Mouse (Mus musculus): Measurements from ENCODE around the gene Kif13a.

The Kif13a gene

DNA sequence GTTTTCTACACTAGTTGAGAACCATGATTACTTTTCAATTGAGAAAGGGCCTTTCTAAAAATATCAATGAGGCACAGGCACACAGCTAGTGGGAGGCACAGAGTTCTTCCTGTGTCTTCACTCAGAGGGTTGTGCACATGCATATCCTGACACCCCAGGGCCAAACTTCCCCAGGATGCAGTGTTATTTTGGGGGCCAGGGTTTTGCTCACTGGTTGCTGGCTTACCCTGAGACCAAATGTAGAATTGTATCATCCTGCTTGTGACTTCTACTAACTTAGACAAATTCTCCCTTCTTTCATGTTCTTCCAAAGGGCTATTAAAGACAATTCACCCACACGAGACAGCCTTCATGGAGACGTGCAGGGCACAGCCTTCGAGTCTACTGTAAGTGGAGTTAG is 45.7 kb downstream of the Kif13a start:
- DNase-seq (ENCODE audit: low spot score in 2 of 2) = no peak

DNA sequence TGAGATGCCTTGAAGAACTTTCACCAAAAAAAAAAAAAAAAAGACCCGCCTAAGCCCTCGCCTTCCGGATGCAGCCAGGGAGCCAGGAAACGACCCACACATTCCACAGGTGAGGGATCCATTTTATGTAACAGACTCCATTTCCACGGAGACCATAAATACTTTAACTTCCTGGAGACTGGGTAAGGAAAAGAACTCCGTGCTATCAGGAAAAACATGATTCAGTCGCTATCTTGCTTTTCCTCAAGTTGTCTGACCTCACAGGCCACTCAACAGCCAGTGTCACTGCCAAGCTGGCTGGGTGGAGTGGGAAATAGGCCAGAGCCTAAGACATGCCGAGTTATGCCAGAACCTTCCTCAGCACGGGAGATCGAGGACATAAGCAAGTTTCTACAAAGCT is 46.3 kb downstream of the Kif13a start:
- DNase-seq (ENCODE audit: low spot score in 2 of 2) = no peak

DNA sequence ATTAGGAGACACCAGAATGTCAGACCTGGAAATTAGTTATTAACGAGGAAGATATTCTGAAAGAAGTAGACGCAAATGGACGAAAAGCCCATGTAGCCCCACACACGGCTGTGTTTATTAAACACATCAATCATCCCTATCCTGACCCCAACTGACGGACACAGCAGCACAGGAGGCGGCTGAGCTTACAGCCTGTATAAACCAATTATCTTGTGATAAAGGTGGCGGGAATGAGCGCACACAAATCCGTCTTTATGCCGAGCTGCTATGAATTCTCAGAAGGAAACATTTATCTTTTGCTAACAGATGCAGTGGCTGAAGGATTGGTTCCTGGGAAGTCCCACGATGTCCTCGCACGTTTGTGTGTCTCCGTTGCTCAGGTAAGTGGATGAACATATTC is 48.9 kb downstream of the Kif13a start:
- DNase-seq (ENCODE audit: low spot score in 2 of 2) = no peak

DNA sequence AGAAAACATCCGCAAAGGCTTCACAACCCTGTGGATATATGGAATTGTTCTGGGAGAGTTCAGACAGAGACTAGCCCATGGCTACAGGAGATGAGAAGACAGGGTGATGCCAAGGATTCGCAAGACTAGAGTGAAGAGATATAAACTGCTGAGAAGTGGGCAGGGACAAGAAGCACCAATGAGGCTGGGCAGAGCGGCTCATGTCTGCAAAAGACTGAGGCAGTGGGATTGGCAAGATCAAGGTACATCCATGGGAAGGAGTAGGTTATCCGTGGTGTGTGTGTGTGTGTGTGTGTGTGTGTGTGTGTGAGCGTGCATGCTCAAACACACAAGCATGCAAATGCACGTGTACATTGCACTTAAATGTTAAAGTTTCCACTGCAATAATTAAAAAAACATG is 49.4 kb downstream of the Kif13a start:
- no peak for DNase-seq (ENCODE audit: low spot score in 2 of 2)

DNA sequence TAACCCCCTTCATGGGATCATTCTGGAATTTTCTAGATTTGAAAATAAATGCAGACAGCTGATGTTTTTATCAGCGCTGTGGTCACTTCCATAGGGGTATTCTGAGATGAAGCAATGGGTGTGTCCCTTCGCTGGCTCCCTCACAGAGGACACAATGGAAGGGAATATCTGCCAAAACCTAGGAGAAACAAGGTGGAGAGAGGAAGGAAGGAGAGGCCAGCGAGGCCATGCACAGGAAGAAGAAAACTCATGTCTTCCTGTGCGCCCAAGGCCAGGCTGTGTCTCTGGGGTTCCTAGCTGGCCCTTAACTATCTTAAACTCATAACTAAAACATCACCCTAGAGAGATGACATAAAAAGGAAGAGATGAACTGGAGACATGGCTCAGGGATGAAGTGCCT is 52.6 kb downstream of the Kif13a start:
- DNase-seq (ENCODE audit: low spot score in 2 of 2) = no peak

DNA sequence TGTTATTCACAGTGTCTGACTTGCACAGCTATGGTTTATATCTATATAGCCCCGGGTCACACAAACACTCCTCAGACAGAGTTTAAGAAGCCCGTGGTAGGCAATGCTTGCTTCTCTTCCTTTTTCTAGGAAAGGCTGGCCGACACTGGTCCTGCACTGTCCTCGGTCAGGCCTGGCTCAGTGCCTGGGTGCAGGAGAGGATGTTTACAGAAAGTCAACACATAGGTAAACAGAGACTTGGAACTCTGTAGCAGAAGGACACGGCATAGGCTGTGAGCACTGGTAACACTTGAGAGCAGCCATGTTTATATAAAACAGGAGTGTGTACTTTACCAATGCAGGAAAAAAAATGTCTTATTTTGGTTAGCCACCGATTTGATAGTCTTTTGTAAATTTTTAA is 54.3 kb downstream of the Kif13a start:
- DNase-seq (ENCODE audit: low spot score in 2 of 2) = no peak

DNA sequence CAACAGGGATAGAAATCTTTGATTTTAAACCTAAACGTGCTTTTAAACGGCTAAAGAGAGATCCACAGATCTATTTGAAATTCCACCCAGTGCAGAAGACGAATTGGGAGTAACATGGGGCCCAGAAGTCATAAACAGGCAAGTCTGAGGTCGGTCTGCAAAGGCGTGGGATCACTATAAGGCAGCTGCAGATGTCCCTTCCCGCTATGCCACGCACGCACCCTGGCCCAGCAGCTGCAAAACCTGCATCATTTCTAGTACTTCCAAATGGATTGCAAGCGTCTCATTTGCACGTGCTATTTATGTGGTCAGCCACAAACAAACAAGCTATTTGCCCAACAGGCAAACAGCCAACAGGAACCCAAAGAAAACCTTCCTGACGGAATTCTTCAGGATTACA is 56.9 kb downstream of the Kif13a start:
- no peak for DNase-seq (ENCODE audit: low spot score in 2 of 2)

DNA sequence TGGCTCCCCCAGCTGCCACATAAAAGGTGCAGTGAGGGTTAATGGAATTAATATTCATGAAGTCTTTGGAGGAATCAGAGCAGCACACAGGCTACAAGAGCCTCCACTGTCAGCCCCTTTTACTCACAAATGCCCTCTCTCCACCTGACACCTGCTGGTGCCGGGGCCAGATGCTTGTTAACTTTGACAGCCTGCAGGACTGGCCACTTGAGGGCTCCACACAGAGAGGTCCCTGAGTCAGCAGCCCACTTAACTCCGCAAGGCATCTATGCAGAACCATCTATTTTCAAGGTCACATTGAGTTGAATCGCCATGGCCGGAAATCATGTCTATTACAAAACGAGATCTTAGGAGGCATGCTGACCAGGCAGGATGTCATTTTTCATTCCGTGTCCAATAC is 57.5 kb downstream of the Kif13a start:
- no peak for DNase-seq (ENCODE audit: low spot score in 2 of 2)

DNA sequence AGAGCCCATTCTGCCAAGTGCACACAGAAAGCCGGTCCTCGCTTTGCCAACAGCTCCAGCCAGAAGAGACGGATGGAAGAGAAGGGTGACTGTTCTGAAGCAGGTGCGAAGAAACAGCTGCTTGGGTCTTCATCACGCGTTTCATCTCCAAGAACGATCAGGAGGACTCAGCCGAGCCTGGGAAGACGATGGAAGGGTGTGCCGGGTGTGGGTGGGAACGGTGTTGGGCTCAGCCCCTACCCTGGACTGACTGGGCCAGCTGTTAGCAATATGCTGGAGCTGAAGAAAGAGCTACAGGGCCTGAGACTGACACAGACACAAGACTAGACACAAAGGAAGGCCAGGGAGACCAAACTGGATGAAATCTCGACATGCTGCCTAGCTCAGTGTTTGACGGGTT is 60.2 kb downstream of the Kif13a start:
- no peak for DNase-seq (ENCODE audit: low spot score in 2 of 2)

DNA sequence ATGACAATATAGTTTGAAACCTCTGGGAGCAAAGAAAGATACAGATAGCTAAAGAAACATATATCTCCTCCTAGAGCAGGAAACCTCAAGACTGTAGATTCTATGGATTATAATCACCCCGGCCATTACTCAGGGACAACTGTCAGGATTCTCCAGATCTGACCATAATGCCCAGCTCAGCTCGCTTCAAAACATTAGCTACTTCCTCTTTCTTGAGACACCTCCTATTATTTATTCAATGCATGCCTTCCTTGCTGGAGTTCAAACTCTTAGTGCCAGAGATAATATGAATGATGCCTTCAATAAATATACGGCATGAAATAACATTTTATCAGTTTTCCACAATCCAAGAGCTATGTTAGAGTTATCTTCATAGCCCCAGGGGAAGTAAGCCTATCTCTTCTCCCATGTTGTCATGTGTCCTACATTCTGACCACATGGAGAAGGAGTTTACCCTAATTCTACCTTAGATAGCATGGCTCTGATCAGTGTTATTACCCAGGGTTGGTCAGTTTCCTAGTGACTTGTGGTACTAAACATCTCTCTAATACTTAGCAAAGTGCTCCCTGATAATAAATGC is 66.4 kb downstream of the Kif13a start:
- DNase-seq (ENCODE audit: low spot score in 2 of 2) = no peak

DNA sequence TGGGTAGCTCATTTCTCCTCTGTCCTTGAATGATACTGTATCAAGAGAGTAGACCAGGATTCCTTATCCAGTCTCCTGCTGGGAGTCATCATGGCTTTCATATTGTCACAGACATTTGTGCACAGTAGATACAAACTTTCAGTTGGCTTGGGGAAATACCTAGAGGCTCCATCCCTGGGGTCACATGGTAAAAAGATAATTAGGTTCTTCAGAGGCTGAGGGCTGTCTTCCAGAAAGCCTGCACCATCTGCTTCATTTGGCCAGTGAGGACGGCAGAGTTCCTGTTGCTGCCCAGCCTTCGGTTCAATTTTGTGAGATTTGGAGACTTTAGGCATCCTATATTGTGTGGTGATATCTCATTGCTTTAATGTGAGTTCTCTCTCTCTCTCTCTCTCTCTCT is 69.8 kb downstream of the Kif13a start:
- DNase-seq (ENCODE audit: low spot score in 2 of 2) = no peak

DNA sequence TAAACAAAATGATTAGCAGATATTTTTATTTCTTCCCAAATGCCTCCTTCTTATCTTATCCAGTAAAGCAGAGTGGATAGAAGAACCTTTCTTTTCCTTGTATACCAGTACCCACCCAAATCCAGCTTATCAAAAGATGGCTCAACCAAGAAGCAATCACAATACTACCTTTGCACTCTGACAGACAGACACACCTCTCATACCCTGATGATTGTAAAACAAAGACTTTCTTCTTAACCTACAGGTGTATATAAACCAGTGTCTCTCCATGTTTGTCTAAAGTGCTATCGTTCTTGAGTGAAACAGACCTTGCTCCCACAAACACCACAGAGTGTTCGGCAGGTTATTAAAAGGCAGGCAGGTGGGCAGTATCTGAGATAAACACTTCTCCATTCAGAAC is 70.5 kb downstream of the Kif13a start:
- DNase-seq (ENCODE audit: low spot score in 2 of 2) = no peak

DNA sequence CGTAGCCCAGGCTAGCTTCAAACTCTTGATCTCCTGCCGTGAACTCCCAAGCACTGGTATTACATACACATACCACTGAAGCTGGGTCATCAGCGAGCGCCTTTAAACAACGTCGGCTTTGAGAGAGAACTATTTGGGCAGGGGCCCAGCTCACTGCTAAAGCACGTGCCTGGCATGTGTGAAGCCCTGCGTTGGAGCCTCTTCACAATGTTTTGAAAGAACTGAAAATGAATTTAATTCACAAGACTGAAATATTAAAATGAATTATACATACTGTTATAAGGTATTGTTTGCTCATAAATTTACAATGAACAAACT is 70.9 kb downstream of the Kif13a start:
- DNase-seq (ENCODE audit: low spot score in 2 of 2) = no peak

DNA sequence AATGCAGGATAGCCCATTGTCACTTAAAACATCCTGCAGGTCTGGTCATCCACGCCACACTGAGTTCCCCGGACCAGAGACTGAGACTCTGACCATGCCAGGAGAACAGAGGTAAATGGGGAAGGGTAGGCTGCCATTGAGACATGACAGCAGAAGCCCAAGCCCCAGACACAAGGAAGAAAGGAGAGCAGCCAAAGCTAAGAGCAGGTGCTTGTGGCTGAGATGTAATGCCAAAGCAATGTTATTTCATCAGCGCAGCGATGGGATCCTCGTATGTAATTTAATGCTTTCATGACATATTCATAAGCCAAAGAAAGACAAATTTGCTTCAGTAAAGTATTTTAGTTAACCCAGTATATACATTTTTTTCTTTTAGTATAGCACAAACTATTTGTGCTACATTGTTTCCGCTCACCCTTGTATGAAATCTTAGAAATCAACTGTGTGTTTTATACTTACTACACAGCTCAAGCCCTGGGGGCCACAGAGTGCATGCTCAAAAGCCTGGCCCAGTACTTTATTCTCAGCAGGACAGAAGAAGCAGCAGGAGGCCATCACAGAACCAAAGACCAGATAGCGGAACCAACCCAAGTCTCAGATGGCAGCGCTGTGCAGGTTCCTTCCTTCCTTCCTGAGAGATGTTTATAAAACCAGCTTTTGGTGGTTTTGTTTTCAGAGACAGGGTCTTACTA is 71.4 kb downstream of the Kif13a start:
- DNase-seq (ENCODE audit: low spot score in 2 of 2) = no peak

DNA sequence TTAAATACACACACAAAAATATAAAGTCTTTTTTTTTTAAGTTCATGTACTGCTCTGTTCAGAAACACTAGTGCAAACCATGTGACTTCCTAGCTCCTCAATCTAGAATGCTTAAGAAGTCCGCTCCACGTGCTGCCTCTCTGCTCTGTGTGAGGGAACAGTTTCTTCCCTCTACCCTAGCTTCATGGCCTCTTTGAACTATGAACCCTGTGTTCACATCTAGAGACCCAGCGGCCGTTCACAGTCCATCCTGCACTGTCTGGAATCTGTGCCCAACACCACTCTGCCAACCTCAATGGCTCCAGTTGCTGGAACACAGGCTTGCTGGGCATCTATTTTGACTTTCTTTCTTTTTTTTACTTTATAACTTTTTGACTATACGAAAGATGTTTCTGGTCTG is 75.2 kb downstream of the Kif13a start:
- no peak for DNase-seq (ENCODE audit: low spot score in 2 of 2)

DNA sequence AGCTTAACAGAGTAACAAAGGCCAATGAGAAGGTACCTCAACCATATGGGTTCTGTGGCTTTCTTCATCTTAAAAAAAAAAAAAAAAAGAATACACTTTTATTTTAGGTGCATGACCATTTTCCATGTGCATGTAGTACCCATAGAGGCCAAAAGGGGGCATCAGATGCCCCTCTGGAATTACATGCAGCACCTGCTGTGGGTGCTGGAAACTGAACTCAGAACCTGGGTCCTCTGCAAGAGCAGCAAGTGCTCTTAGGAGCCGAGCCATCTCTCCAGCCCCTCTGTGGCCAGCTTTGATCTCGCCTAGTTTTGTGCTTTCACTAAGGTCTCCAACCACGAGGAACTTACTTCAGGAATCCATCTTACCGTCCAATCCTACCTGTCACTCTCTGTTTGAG is 77.2 kb downstream of the Kif13a start:
- DNase-seq (ENCODE audit: low spot score in 2 of 2) = no peak

DNA sequence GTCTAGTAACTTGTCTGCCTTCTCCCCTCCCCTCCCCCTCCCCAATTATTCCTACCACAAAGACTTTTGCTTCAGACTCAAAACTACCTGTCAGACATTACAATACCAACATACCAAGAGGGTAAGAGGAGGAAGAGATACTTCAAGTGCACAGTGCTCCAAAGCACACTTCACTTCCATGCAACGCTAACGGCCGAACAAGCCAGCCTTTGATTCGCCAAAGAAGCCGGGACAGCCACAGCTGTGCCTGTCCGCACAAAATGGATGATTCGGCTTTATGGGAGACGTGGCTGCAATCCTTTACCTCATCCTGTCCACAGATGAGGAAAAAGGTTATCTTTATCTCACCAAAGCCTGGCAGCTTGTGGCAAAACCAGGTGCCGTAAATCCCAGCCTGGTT is 84.2 kb downstream of the Kif13a start:
- DNase-seq (ENCODE audit: low spot score in 2 of 2) = no peak

DNA sequence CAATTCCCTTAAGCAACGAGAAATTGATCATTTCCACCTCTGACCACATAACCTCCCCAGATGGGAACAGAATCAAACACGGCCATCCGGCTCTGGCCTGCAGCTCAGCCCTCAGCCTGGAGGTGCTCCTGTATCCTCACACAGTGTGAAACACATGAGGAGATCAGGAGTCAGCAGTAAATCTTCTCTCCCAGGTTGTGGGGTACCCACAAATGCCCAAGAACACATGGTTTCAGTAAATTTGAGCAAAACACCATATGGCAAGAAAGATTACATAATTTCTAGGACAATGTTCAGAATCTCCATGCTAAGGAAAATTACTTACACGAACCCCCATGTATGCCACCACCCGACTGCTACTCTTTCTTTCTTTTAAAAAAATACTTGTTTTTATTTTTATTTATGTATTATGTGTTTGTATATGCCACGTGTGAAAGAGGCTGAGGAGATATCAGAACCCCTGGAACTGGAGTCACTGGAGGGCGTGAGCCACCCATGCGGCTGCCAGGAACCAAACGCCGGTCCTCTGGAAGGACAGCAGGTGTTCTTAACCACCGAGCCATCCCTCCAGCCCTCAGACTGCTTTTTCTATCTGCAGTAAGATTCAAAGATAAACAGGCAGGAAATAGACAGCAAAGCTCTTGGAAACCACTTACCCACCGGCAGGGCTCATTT is 85.0 kb downstream of the Kif13a start:
- no peak for DNase-seq (ENCODE audit: low spot score in 2 of 2)

DNA sequence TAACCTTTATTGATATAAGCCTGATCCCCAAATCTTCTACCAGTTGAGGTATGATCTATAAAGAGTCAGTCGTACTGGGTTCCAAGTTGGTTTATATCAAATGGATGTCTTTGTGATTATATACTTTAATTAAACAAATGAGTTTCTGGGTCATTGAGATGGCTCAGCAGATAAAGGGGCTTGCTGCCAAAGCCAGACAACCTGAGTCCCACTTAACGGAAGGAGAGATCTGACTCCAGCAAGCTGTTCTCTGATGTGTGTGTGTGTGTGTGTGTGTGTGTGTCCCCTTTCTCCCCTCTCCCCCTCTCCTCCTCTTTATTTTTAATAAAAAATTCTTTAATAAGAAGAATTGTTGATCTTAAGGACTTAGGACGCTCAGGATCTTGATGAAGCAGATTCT is 86.0 kb downstream of the Kif13a start:
- DNase-seq (ENCODE audit: low spot score in 2 of 2) = no peak

DNA sequence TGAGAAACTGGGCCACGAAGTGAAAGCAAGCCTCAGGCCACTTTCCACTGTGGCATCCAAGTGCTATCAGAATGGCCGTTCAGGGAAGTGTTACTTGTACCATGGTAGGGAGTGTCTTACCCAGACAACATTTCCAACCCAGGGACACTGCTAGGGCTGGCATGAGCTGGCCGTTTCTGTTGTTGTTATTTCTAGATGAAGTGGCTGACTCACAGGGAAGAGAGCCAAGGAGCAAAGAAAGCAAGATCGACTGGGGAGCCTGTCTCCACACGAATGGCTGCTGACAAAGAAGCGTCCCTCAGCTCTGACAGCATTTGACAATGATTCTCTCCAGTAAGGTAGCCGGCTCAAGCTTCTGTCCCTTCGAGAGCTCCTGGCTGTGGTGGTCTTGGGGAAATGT is 87.5 kb downstream of the Kif13a start:
- DNase-seq (ENCODE audit: low spot score in 2 of 2) = no peak

DNA sequence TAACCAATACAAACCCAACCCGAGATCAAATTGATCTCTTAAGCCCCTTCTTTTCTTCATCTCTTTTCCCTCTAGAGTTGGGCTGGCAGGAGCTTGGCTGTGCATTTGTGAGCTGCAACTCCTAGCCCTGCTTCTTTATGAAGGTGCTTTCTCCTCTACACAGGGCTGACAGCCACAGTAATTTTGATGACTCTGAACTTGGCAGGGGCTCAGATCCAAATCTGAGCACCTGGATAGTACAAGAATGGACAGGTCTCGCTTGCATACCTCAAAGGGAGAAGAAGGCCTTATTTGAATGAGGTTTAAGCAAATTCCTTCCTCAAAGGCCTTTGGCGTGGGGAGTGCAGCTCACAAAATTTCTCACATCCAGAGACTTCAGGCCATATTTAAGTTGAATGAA is 88.0 kb downstream of the Kif13a start:
- no peak for DNase-seq (ENCODE audit: low spot score in 2 of 2)

DNA sequence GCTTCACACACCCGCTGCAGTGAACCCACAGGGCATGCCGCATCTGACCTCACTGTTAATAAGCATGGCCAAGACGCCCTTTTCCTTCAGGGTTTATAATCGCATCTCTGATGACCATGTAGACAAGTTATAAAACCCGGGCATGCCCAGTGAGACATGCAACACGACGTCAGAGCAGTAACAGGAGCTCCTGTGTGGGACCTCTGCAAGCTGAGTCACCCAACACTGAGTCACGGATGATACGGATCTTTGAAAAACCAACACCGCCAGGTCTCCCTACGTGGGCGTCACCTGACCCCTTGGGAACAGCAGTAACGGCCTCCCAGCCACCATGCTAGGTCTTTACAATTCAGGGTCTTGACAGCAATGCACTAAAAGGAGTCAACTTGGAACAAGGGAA is 89.0 kb downstream of the Kif13a start:
- DNase-seq (ENCODE audit: low spot score in 2 of 2) = no peak

DNA sequence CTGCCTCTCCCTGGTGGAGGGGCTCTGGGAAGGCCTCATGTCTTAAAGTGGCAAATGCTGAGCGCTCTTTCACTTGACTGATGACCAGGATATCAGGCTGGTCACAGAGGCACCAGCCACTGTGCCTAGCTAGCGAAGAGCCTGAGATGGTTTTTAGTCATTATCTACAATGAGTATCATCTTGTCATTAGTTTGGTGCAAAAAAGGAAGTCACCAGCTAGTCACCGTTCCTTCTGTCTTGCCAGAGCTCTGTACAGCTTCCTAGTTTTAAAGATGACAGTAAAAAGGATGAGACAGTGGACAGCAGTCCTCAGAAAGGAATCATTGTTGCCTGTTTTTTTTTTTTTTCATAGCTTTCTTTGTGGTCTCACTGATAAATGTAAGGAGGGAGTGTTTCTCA is 90.4 kb downstream of the Kif13a start:
- DNase-seq (ENCODE audit: low spot score in 2 of 2) = no peak

DNA sequence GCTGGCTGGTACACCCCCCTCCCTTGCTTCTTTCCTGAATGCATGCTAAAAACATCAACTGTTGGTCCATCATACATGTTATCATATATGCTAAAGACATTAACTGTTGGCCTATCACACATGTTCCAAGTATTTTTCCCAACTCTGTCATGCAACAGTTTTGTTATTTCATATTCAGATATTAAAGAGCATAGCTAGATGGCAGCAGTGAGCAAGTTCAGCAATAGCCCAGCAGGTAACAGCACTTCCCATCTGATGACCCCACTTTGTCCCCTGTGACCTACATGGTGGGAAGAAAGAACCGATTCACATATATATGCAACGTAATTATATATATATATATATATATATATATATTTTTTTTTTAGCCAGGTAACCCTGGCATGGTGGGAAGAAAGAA is 91.1 kb downstream of the Kif13a start:
- no peak for DNase-seq (ENCODE audit: low spot score in 2 of 2)

All from frontal cortex, postnatal 25 days (tissue).